Mouse (Mus musculus): Measurements from ENCODE around the gene P4hb.

GRCm38 (mm10) chr11:120583937-120584336 lies 10.9 kb upstream of the P4hb start:
- no peak for TF ChIP-seq CTCF (IDR thresholded peaks at IDR 0.05; ENCODE audit: low read depth)
- no peak for TF ChIP-seq EP300 (IDR thresholded peaks at IDR 0.05; ENCODE audit: low read depth)

All from liver, embryonic 14.5 days (tissue).